Mouse (Mus musculus) kidney, adult 2 months (tissue): ENCODE measurements around the gene Mpg.

ENCODE experiments used
- CTCF ChIP-seq: fragments of 200-500 bp; conservative IDR thresholded peaks from 2 replicates; pipeline ENCODE4 v1.5.1; 2011; ENCODE audit warnings: low read depth, mild to moderate bottlenecking, control low read depth, low read length, moderate library complexity, mixed read lengths; ENCODE audit not compliant: insufficient read depth, insufficient read length
- POLR2A ChIP-seq: fragments of 200-500 bp; IDR thresholded peaks from one replicate; pipeline ENCODE4 v1.6.1; 2011; ENCODE audit warnings: low read depth, low read length, control low read depth

- TF ChIP-seq POLR2A: no peak
- no peak for TF ChIP-seq CTCF
These were observed 9.3 kb downstream of the Mpg start for GRCm38 (mm10) chr11:32235646-32236045.
